Mouse (Mus musculus): ENCODE measurements around the gene Dlgap4.
"Not testable (repeated sequence)": the region's sequence is repeated elsewhere in the genome, so short reads cannot be mapped to it uniquely, and the experiment has no call there.

The Dlgap4 gene

DNA sequence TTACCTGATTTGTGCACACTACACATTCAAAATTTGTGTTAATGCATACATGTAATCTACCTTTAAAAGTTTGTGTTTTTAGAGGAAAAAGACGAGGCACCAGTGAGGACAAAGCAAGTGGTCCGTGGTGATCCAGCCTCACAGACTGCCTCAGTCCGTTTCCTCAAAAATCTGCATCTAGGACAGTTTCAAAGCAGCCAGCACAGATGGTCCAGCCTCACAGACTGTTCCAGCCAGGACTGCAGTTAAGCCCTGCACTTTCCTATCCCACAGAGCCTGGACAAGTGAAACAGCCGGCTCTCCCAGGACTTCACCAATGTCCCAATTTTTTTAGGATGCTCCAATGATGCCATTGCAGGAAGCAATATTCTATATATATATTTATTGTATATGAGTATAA is 187.5 kb downstream of the Dlgap4 start:
- DNase-seq (ENCODE audit: low read depth, low spot score): no peak

DNA sequence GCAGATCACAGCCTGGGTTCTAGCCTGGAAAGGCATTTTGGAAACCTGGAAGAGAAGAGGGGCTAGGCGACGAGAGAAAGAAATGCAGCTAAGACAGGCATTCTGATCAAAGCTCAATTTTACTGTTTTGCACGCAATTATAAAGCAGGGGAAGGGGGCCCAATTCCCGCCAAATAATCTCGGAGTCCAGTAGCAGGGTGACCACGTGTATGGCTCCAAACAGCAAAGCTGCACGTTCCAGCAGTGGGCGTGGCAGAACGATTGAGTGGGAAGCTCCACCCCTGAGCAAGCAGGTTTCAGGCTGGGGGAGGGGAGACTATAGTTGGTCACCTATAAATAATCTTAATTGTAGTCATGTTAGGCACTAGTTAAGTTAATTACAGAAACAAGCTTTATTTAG is 188.6 kb downstream of the Dlgap4 start:
- not testable (repeated sequence) for DNase-seq (ENCODE audit: low read depth, low spot score)

DNA sequence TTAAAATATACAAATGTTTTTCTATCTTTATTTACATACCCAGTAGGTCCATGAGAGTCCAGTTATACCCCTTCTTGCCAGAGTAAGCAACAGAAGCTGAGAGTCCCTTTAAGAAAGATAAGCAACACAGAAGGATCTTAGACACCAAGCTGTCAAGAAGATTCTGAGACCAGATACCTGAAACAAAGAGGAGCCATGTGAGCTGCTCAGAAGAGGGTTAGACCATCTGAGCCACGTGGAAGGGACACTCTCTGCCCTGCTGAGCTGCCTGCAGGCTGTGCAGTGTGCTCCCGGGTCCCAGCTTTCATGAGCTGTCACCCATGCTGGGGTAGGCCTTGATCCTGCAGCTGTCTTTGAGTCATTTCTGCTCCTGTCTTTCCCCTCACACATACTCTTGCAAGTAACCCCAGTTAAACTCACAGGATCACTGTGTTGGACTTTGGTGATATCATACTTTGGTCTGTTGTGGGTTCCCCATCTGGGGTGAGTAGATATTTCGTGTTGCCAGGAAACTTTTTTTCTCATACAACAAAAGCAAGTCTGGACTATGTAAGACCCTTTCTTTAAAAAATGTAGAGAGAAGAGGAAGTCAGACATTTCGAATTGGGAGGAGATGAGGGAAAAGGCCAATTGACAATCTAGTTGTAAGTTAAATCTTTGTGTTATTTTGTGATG is 190.3 kb downstream of the Dlgap4 start:
- DNase-seq (ENCODE audit: low read depth, low spot score): no peak

DNA sequence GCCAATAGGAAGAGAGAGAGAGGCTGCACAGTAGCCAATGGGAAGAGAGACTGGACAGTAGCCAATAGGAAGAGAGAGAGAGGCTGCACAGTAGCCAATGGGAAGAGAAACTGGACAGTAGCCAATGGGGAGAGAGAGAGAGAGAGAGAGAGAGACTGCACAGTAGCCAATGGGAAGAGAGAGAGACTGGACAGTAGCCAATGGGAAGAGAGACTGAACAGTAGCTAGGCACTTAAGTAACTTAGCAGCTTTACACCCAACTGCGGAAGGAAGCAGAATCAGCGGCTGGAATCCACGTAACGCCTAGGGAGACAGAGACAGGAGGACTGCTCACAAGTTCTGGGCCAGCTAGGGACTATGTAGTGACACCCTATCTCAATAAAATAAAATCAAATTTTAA is 191.1 kb downstream of the Dlgap4 start:
- no peak for DNase-seq (ENCODE audit: low read depth, low spot score)

DNA sequence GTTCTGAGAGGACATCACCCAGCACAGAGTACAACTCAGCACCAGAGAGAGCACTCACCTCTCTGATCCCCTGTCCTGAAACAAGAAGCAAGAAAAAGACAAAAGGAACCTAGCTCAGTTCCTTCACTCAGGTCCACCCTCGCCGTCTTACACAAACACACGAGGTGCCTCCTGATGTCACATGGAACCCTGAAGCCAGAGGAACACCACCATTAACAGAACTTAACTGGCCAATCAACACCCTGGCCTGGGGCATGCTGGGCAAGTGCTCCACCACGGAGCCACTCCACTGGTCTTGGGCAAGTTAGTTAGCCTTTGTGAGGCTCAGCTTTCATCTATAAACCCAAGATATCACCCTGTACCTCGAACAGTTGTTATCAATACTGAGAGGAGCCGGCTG is 193.4 kb downstream of the Dlgap4 start:
- no peak for DNase-seq (ENCODE audit: low read depth, low spot score)

DNA sequence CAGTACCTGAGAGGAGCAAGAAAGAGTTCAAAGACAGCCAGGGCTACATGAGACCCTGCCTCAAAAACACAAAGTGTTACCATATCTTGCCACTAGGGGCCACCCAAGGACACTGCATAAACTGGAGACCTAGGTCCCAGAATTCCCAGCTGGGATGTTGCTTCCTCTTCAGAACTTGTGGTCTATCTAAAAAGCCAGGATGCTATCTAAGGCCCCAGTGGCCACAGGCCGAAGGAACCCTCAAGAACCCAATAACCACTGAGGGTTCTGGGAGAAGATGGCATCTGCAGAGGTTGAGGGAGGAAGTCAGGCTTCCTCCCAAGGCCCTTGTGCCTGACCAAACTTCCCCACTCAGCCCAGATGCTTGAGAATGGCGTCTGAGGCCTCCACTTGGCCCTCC is 196.1 kb downstream of the Dlgap4 start:
- DNase-seq (ENCODE audit: low read depth, low spot score): peak; percentile 10

DNA sequence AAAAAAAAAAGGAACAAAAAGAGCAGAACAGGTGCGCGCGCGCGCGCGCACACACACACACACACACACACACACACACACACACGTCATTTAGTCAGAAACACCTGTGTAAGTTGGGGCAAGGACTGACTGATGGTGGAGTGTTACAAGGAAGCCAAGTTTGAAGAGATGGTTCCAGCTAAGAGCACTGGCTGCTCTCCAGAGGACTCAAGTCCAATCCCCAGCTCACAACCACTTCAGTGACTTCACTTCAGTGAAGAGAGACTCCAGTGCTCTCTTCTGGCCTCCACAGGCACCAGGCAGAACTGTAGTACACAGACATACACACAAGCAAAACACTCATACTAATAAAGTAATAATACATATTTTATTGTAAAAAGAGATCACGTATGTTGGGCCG is 197.2 kb downstream of the Dlgap4 start:
- DNase-seq (ENCODE audit: low read depth, low spot score): no peak

DNA sequence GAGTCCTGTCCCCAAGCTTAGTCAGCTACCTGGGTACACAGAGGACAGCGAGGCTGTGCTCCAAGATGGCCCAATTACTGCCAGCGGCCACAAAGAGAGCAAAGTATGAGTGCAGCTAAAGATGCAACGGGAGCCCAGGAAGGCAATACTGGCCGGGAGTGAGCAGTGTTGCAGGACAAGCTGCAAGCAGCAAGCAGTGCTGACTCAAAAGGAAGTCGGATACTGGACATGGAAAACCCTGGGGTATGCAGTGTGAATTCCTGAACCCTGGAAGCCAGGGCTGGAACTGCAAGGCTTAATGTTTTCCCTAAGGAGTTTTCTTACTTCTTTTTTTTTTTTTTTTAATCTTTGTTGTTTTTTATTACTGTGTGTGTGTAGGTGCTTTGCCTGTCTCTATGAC is 198.1 kb downstream of the Dlgap4 start:
- no peak for DNase-seq (ENCODE audit: low read depth, low spot score)
